Comparison of ENCODE assay signal across 9 mouse cellular contexts in the genomic region with DNA sequence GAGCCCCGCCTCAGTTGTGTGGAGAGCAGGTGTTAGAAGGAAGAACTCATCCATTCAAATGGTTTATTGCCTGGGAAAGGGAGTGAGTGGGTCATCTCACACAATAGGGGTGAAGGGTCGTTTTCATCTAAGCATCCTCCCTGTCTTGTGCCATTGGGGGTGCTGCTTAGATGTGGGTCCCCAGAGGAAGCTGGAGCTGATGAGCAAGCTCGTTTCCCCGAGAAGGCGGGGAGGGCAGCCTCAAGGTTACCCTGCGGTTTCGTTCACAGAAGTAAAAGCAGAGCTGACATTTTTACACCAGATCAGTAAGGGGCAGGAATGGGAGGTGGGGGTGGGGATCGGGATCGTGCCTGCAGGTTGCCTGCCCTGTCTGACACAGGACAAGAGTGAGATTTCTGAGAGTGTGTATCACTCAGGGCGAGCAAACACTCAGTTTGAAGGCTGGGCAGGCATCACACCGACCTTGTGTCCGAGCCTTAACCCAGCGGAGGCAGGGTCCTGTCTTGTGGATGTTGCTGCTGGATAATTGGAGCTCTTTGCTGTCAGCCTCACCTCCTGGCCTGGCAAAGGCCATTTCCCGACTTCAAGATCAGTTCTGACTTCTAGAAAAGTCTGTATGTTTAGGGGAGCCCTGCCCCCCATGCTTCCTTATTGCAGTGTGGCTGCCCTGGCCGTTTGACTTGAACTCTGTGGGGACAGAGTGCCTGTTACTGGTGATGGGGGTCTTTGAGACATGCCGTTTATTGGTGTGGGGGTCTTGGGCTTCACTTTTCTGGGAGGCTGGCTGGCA. TPM values are rescaled to one million over a fixed set of nuclear protein-coding genes. Genes with fewer than 3 reads are reported as not detected.
DNase-seq lines count a peak whose midpoint lies in the region; ATAC-seq and TF ChIP-seq lines count a peak whose summit lies in the region.
"Had no signal": no experiment of that assay in that cellular context is flagged by ENCODE, and none has a peak within 500 bp of the region (broad histone marks: within the 10 kb centered on the region; RNA-seq: fewer than 3 reads in every experiment).

No protein-coding gene starts in this region.

- peak overlapping the region; percentile 74 for H3K4me2 ChIP-seq in midbrain, postnatal 0 days (ENCODE audit: low read depth, low read length, poor library complexity, severe bottlenecking)

- no peaks in the 10 kb centered on the region for H3K9me3 ChIP-seq in midbrain, postnatal 0 days (ENCODE audit: low read length)

- no peak for TF ChIP-seq CTCF in midbrain, postnatal 0 days (IDR thresholded peaks at IDR 0.05)

- peak overlapping the region; percentile 86 for H3K9ac ChIP-seq in midbrain, postnatal 0 days (replicated peaks; ENCODE audit: low read length, poor library complexity, severe bottlenecking)

- H3K4me1 ChIP-seq in midbrain, postnatal 0 days (ENCODE audit: insufficient read depth, low read length), result peaks cover 5% of the 10 kb centered on the region; the same call in 1 of the 2 replicates

- H3K27ac ChIP-seq in midbrain, postnatal 0 days (ENCODE audit: low read depth, low read length), result peak overlapping the region; percentile 80

- no peaks in the 10 kb centered on the region for H3K27me3 ChIP-seq in midbrain, postnatal 0 days (ENCODE audit: insufficient read depth, low read length)

- peak; percentile 58 for ATAC-seq in inflammation-experienced regulatory T-cells, adult 6 months
- no peak for ATAC-seq in midbrain, postnatal 0 days (ENCODE audit: low FRiP score)

- DNase-seq in adrenal gland, adult (ENCODE audit: inconsistent age in 2 of 2, low spot score in 1 of 2), result peak; percentile 71 to 83
- DNase-seq in adrenal gland, postnatal 10 days, result no peak
- peak; percentile 44 for DNase-seq in ovary, adult 18-20 months (ENCODE audit: low spot score)
- no peak for DNase-seq in ovary, postnatal 14 days (ENCODE audit: low spot score)
- no peak for DNase-seq in midbrain, postnatal 0 days (ENCODE audit: low spot score)
- DNase-seq in testis, postnatal 14 days (ENCODE audit: low spot score), result no peak
- no peak for DNase-seq in c-Kit-positive CD71-positive TER-119-positive erythroid progenitor cells, embryonic 14.5 days (ENCODE audit: low spot score)

- WGBS in midbrain, postnatal 0 days, result 21% methylated on average over 16 of the region's 16 CpGs

- H3K4me3 ChIP-seq in midbrain, postnatal 0 days (ENCODE audit: low read depth, low read length), result peak overlapping the region; percentile 85

- no peaks in the 10 kb centered on the region for H3K36me3 ChIP-seq in midbrain, postnatal 0 days (ENCODE audit: insufficient read depth, low read length)

RNA-seq across cellular contexts. Expression of gene Acot7, which starts 1.2 kb away (rescaled TPM):
- total RNA-seq in adrenal gland, postnatal 10 days (2021), result 10 to 100 TPM; 33.2 to 38.0 TPM
- 100 to 1,000 TPM; 124 to 249 (median 126) TPM for polyA plus RNA-seq in inflammation-experienced regulatory T-cells, adult 6 months (2017; shearing (Covaris generic))
- 228 and 259 TPM in 2 replicates for total RNA-seq in midbrain, postnatal 0 days (2014; rRNA removed)
- polyA plus RNA-seq in midbrain, postnatal 0 days (2015; fragmentation: Nextera tagmentation; extraction: Ambion mirVana), result 510 and 544 TPM in 2 replicates

RNA-seq across cellular contexts. Expression of gene Hes2, which starts 20.4 kb away (rescaled TPM):
- not detected for total RNA-seq in adrenal gland, postnatal 10 days (2021)
- polyA plus RNA-seq in inflammation-experienced regulatory T-cells, adult 6 months (2017; shearing (Covaris generic)), result not detected
- not detected in 2 replicates for total RNA-seq in midbrain, postnatal 0 days (2014; rRNA removed)
- polyA plus RNA-seq in midbrain, postnatal 0 days (2015; fragmentation: Nextera tagmentation; extraction: Ambion mirVana), result not detected in 2 replicates
- total RNA-seq: hematopoietic stem cell, adult 5-6 weeks had no signal

RNA-seq across cellular contexts. Expression of gene Espn, which starts 26.9 kb away (rescaled TPM):
- total RNA-seq in adrenal gland, postnatal 10 days (2021), result 1 to 10 TPM; 1.2 to 1.3 TPM
- 10 to 100 TPM in 1 of 3 experiments, 1 to 10 TPM in 2; 6.0 to 13.1 (median 9.7) TPM for polyA plus RNA-seq in inflammation-experienced regulatory T-cells, adult 6 months (2017; shearing (Covaris generic))
- 0.22 and 0.42 TPM in 2 replicates for total RNA-seq in midbrain, postnatal 0 days (2014; rRNA removed)
- 0.22 and 0.53 TPM in 2 replicates for polyA plus RNA-seq in midbrain, postnatal 0 days (2015; fragmentation: Nextera tagmentation; extraction: Ambion mirVana)

Comparison
In these comparisons a context has a peak if more than half of its experiments do, and no peak if none do; other contexts are left out.
1. DNase-seq: peak in adrenal gland, adult (2 of 2) and ovary, adult 18-20 months (single experiment); none in adrenal gland, postnatal 10 days (single experiment), ovary, postnatal 14 days (single experiment), midbrain, postnatal 0 days (single experiment), testis, postnatal 14 days (single experiment) and c-Kit-positive CD71-positive TER-119-positive erythroid progenitor cells, embryonic 14.5 days (single experiment).